Mouse (Mus musculus): Measurements from ENCODE around the gene Vsir. TPM values are rescaled to one million over a fixed set of nuclear protein-coding genes. Genes with fewer than 3 reads are reported as not detected.

Gene Vsir
- 10.1 and 11.7 TPM in 2 replicates for polyA plus RNA-seq (2021; fragmentation: Nextera tagmentation)
- long read RNA-seq, experiment 1, full-length matches to known transcripts, result 19 of 27 reads
- long read RNA-seq, experiment 1, partial matches to known transcripts, result 3 of 27 reads
- long read RNA-seq, experiment 1, other reads (novel, unspliced or antisense), result 5 of 27 reads
- long read RNA-seq, experiment 2, full-length matches to known transcripts, result 37 of 45 reads
- long read RNA-seq, experiment 2, partial matches to known transcripts, result 5 of 45 reads
- long read RNA-seq, experiment 2, other reads (novel, unspliced or antisense), result 3 of 45 reads

DNA sequence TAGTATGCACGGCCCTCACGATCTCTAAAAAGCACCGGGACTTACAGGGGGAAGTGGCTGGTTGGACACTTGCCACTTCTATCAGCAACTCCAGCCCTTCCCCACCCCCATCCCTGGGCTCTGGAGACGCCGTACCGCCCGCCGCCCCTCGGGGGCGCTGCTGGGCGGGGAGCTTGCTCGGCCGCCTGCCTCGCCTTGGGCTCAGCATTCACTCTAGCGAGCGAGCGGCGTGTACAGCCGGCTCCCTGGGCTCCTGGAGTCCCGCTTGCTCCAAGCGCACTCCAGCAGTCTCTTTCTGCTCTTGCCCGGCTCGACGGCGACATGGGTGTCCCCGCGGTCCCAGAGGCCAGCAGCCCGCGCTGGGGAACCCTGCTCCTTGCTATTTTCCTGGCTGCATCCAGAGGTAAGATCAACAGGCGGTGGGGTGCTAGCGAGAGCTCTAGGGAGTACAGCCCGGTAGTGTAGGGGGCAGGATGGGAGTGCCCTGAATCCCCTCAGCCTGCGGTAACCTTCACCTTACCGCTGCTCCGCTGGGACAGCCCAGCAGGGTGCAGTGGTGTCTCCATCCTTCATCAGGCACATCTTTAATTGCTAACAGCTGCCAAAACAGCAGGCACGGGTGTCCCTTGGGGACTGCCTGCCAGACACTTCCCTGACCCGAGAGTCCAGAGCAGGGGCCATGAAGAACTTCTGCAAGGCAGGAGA, at the start of gene Vsir:
Gene Vsir, plus strand, starts transcription at position 151 of the 705 bp plus-strand sequence.

DNA sequence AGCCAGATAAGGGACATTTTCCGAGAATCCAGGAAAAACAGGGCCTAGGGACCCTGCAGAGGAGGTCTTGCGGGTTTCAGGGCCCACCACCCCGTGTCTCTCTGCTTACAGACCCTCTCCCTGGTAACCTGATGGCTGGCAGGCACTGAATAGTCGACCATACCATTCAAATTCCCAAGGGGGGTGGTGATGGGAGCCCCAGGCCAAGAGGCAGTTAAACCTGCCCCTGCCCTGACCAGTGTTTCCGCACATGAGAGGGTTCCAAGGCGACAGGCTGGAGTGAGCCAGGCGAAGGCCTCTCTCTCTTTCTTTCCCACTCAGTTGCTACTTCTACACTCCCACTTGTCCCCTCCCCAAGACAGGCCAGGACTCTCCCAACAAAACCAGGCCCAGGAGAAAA, 52.8 kb downstream of the Vsir start, which contains the start of gene Gm17455:
Gene Gm17455, plus strand, starts transcription at position 278 of the 400 bp plus-strand sequence.

Other genes with a start within 250 kb of the Vsir start
- gene Spock2, start 240.6 kb upstream of the Vsir start, polyA plus RNA-seq (2021; fragmentation: Nextera tagmentation), result 117 and 133 TPM in 2 replicates
- 0.16 and 0.20 TPM in 2 replicates for gene Chst3, start 127.6 kb upstream of the Vsir start, polyA plus RNA-seq (2021; fragmentation: Nextera tagmentation)
- 611 and 645 TPM in 2 replicates for gene Psap, start 69.2 kb upstream of the Vsir start, polyA plus RNA-seq (2021; fragmentation: Nextera tagmentation)
- 2.3 and 4.1 TPM in 2 replicates for gene Gm17455, start 52.9 kb downstream of the Vsir start, polyA plus RNA-seq (2021; fragmentation: Nextera tagmentation)